Mouse (Mus musculus): ENCODE measurements around the gene Msi2.

The Msi2 gene

DNA sequence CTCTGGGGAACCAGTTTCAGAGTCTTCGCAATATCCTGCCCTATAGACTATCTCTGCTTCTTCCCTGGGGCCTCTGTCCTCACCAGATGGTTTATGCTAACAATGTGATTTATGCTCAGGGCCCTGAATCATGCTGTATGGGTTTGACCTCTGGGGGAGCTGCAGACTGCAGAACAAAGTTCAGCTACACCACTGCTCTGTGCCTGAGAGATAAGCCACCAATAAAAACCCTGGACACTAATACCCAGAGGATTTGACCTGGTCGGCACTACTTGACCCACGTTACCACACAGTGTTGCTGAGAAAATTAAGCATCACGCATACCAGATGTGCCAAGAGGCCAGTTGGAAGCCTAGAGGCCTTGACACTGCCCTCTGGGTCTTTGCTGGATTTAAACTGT, 420.8 kb downstream of the Msi2 start:
- DNase-seq = peak; percentile 38 to 48

DNA sequence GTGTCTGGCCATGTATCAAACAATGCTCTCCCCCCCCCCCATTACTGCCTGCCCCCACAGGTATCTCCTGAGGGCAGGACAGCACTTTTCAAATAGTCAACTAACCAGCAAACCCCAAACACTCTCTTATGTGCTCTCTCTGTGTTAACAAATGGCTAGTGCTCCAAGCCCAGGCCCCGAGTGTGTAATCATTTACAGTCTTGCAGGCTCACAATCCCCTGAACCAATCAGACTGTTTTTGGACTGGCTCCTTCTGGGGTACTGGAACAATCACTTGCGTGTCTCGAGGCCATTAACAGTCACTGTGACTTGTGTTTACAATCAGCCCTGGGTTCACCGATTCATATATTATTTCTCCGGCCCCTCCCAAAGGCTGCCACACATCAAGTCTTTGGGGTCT, 423.0 kb downstream of the Msi2 start:
- DNase-seq = no peak

- DNase-seq = peak; percentile 60 to 65
Measured at GRCm38 (mm10) chr11:88294394-88294710, 424.0 kb downstream of the Msi2 start.

DNA sequence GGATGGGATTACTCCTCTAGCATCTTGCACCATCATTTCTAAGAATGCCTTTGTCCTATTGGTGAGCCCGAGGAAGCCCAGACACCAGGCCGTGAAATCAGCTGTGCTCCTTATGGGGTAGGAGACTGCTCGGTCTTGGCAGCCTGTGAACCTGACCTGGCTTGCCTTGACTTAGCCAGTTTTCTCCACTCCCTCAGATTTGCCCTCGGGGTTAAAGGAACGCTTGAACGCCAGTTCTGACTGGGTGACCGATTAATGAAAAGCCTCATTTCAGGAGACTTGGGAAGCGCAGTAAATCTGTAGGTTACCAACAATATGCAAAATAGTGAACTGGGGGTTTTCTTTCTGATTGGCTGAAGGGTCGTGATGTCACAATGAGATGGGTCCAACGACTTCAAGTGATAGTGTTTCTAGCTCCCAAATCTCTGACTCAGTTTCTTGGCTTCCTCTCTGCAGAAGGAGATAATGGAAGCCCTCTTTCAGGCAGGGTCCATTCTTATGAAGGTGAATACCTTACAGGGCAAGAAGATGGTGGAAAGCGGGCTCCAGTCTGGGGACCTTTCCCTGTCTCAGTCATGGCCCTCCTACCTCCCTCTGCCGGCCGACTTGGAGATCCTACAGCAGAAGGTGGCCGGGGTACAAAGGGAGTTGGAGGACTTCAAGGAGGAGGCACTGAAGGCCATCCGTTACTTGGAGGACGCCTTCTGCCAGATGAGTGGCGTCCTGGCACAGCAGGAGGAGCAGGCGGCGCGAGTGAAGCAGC, 424.5 kb downstream of the Msi2 start, which contains the start of gene Ccdc182:
Gene Ccdc182 (plus strand): TSS at position 428 of the 763 bp plus-strand sequence.
- no peak for DNase-seq

DNA sequence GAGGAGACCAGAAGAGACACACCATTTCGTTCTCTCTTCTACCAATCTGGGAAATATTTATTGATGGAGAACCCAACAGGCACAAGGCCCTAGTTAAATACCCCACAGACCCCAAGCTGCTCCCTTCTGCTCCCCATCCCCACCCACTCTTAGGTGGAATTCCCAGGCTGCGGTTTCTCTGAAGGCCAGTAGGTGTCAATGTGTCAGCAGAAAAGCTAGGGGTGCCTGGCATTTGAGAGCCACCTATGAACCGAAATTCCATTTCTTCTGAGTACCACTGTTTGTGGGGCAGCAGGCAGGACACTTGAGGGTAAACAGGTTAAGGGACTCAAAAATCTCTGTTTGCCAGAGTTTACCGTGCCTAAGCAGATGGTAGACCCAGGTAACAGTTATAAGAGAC, 426.6 kb downstream of the Msi2 start:
- peak; percentile 72 to 73 for DNase-seq

- no peak for DNase-seq
Measured at GRCm38 (mm10) chr11:88291245-88291644, 427.1 kb downstream of the Msi2 start.

All from cerebellum, postnatal 14 days (tissue).